Mouse (Mus musculus): Measurements from ENCODE around the gene Olfr1000.
"Not testable (repeated sequence)": the region's sequence is repeated elsewhere in the genome, so short reads cannot be mapped to it uniquely, and the experiment has no call there.

Gene Olfr1000

DNA sequence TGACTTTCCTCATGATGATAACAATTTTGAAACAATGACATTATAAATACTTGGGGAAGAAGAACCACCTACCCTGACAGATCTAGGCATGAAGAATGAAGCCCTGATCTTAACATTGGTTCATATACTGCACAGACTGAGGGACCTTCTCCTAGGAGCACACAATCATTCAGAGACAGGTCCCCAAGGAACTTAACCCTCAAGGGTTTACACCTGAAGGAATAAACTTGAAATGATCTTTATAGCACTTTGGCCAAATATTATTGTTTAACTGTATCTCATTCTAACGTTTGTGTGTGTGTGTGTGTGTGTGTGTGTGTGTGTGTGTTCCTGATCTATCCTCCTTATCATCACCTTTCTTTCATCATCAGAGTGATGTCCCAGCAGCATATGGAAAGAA, at the start of gene Olfr1000:
Gene Olfr1000 (minus strand): TSS at position 101 of the 400 bp plus-strand sequence.
- no peak for DNase-seq (ENCODE audit: low spot score)

DNA sequence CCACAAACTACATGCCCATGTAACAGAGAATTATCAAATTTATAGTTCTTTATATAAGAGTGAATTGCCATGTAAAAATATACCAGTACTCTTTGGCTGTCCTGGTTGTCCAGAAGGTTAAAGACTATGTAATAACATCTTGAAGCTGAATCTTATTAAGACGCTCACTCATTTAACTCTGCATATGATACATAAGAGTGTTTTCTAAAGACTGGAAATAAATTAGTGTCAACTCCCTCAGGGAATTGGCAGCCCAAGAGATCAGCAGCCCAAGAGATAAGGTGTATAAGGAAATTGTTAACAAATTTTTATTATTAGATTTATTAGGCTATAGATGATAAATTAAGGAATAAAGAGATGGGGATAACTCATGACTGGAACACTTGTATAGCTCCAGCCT, 38.9 kb upstream of the Olfr1000 start, which contains the start of gene Olfr1002:
Gene Olfr1002 (minus strand): TSS at position 101 of the 400 bp plus-strand sequence.
- no peak for DNase-seq (ENCODE audit: low spot score)

DNA sequence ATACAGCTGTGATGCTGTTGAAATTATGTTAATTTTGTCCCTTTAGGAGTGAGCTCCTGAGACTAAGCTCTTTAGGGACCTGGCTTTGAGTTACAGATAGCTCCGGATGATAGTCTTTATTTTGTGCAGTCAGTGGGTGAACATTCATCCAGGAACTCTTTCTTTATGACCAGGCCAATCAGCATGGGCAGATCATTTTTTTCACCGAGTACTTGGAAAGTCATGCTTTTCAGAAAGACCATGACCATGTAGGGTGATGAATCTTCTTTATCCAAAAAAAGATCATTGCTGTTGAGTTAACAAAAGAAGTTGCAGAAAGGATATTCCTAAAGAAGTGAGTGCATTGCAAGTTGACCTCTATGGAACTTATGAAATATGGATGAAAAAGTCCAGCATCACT, 23.1 kb downstream of the Olfr1000 start, which contains the start of gene Olfr998:
Gene Olfr998 (plus strand): TSS at position 301 of the 400 bp plus-strand sequence.
- DNase-seq (ENCODE audit: low spot score) = not testable (repeated sequence)

DNA sequence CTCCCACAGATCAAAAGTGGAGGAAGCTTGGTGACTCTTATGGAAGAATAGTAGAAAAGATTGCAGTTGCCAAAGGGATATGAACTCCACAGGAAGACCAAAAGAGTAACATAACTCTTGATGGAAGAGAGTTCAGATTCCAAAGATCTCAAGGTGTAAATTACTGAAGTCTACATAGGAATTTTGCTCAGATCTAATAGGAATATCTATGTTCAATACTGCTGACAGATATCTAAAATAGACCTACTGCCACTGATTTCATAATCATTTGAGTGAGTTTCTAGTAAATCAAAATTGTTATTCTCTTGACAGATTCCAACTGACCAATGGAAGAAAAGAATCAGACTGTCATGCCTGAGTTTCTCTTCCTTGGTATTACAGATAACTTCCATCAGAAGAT, 32.8 kb downstream of the Olfr1000 start, which contains the start of gene Olfr996:
Gene Olfr996 (plus strand): TSS at position 301 of the 400 bp plus-strand sequence.
- DNase-seq (ENCODE audit: low spot score) = no peak

DNA sequence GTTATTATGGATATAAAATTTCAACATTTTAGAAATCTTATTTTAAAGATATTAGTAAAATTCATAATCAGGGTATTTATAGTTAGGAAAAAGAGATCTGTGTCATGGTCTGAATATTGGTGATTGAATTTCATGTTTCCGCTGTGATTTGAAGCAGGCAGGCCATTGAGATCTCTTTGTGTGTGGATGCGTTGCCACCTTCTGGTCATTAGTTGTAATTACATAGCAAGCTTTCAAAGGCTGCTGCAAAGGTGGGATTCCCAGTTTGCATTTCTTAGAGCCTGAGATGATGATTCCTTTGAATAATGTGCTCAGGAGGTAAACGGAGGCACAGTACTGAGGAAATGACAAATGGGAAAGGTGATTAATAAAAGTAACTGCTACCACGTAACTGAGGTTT, 50.5 kb downstream of the Olfr1000 start:
- DNase-seq (ENCODE audit: low spot score) = peak; percentile 78

DNA sequence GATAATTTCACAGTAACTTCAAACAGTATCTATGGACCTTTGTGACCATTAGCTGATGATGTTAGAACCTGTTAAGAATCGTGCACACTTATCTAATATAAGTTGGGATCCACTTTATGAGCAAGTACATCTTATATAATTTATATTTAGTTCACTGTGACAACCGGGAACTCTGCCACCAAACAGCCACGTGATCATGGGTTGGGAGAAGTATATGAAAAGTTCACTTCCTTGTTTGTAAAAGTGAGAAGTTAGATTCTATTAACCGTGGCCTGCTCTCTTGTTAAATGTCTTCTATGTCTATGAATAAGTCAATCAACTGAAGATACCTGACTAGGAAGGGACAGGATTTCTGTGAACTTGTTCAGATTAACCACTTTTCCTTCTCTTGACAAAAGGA, 51.5 kb downstream of the Olfr1000 start:
- DNase-seq (ENCODE audit: low spot score) = no peak
